Mouse (Mus musculus) hindbrain, embryonic 11.5 days (tissue): ENCODE results near the gene Papola. TPM values are rescaled to one million over a fixed set of nuclear protein-coding genes. Genes with fewer than 3 reads are reported as not detected.
A peak's percentile ranks its signal among the peaks of the same experiment; 100 is the strongest.

Source experiments
- ATAC-seq: fragments of 200-750 bp; cut with Nextera tagmentation; 2 replicates; pipeline ENCODE4 v1.8.0; 2017; ENCODE audit warnings: mild to moderate bottlenecking, moderate TSS enrichment, moderate library complexity; ENCODE audit not compliant: low FRiP score
- DNase-seq: peaks from one replicate; pipeline ENCODE4 v3.0.0-alpha.2; 2015; ENCODE audit warnings: low spot score
- H3K27ac ChIP-seq: fragments of 300-500 bp; sonication (generic); 2 replicates; pipeline ENCODE4 v1.5.1; 2014; ENCODE audit warnings: mild to moderate bottlenecking, low read depth, low read length
- H3K27me3 ChIP-seq: fragments of 300-500 bp; sonication (generic); 2 replicates; pipeline ENCODE4 v1.6.1; 2014; ENCODE audit warnings: mild to moderate bottlenecking, low read length, moderate library complexity, mixed read lengths; ENCODE audit not compliant: control insufficient read depth, insufficient read depth
- H3K36me3 ChIP-seq: fragments of 300-500 bp; sonication (generic); 2 replicates; pipeline ENCODE4 v1.6.1; 2014; ENCODE audit warnings: mild to moderate bottlenecking, low read length, moderate library complexity, mixed read lengths; ENCODE audit not compliant: control insufficient read depth, insufficient read depth
- H3K4me1 ChIP-seq: fragments of 300-500 bp; sonication (generic); replicated peaks from 2 replicates; pipeline ENCODE4 v1.6.1; 2014; ENCODE audit warnings: low read length, mixed read lengths; ENCODE audit not compliant: control insufficient read depth, insufficient read depth
- H3K4me2 ChIP-seq: fragments of 300-500 bp; sonication (generic); replicated peaks from 2 replicates; pipeline ENCODE4 v1.6.1; 2014; ENCODE audit warnings: mild to moderate bottlenecking, low read depth, low read length
- H3K4me3 ChIP-seq: fragments of 300-500 bp; sonication (generic); 2 replicates; pipeline ENCODE4 v1.5.1; 2014; ENCODE audit warnings: low read depth, low read length
- H3K9ac ChIP-seq: fragments of 300-500 bp; sonication (generic); 2 replicates; pipeline ENCODE4 v1.6.1; 2014; ENCODE audit warnings: low read depth, low read length
- H3K9me3 ChIP-seq: fragments of 300-500 bp; sonication (generic); 2 replicates; pipeline ENCODE4 v1.6.1; 2016; ENCODE audit warnings: low read length; ENCODE audit not compliant: control insufficient read depth
- WGBS: fragments of 180-500 bp; shearing (Covaris S2); extraction: QIAGEN DNeasy Blood & Tissue Kit; methylation state at CpG from one replicate; pipeline ENCODE4 v1.1.7; 2014; 5-methylcytosine and 5-hydroxymethylcytosine counted together
- polyA plus RNA-seq: library from polyadenylated mRNA; unstranded; fragments of >200 nt; fragmentation: Nextera tagmentation; extraction: Ambion mirVana; gene quantifications from 2 replicates; pipeline ENCODE4 v1.2.1, GENCODE M21; 2014

Gene Papola
- polyA plus RNA-seq = 251 and 257 TPM in 2 replicates

DNA sequence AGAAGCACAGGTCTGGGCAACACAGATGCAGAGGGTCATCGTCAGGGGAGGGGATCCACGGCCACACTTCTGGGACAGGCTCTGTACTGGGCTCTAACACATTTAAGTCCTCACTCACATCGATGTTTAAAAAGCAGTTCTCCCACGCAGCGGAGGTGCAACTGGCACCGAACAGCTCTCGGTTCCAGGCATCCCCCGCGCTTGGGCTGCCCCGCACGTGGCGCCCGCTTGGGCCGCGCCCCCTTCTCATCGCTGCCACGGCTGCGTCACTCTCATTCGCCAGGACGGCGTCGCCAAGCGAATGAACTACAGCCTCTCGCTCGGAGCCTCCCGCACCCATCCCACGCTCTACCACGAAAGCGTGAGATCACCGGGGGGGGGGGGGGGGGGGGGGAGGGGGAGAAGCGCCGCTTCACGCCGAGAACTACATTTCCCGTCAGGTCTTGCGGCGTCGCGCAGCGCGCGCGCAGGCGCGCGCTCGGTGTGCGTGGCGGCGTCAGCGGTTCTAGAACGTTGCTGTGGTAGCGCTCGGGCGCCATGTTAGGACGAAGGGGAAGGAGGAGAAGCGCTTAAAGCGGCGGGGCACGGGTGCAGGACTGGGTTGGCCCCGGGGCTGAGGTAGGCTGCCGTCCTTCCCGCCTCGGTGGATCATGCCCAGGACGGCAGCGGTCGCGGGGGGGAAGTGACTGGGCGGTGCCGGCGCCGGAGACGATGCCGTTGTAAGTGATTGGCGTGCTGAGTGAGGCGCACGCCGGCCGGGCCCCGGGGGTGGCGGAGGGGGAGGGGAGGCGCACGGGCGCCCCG lies at the start of gene Papola:
Papola (plus strand) TSS at position 499 of the 804 bp plus-strand sequence.
- peaks cover 2% of the 10 kb centered on the region; the same call in 1 of the 2 replicates for H3K4me1 ChIP-seq
- under 1% methylated on average over 58 of the region's 85 CpGs for WGBS
- ATAC-seq = peak; percentile 94

DNA sequence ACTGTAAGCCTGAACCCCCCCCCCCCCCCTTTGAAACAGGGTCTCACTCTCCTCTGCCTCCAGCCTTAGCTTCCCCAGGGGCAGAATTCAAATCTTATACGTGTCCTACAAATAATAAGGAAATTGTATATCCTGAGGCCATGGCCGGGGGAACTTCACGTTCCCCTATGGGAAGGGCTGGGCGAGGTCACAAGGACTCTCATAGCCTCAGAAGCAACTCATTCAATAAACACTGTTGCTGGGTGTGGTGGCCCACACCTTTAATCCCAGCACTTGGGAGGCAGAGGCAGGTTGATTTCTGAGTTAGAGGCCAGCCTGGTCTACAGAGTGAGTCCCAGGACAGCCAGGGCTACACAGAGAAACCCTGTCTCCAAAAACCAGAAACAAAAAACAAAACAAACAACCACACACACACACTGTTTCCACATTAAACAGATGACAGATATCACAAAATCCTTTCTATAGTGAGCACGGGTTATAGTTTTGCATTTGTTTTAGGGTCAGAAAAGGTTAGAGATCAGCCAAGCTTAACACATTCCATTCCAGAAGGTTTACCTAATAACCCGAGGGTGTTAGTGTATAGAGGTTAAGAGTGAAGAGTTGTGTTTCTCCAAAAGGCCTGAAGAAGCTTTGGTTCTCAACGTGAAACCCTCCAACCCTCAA lies 49.1 kb upstream of the Papola start:
- no peak overlapping the region for H3K9ac ChIP-seq
- ATAC-seq (no peak), DNase-seq (no peak)
- H3K4me3 ChIP-seq = no peak overlapping the region
- no peak overlapping the region for H3K4me2 ChIP-seq
- H3K27ac ChIP-seq = no peak overlapping the region
- no peaks in the 10 kb centered on the region for H3K9me3 ChIP-seq
- H3K27me3 ChIP-seq = no peaks in the 10 kb centered on the region
- H3K36me3 ChIP-seq = no peaks in the 10 kb centered on the region
- WGBS = 77% methylated on average over 7 of the region's 7 CpGs
- no peaks in the 10 kb centered on the region for H3K4me1 ChIP-seq

More for the DNA sequence above, at the start of gene Papola:
- H3K9ac ChIP-seq = peak within 1 kb of the TSS; percentile 96
- H3K27ac ChIP-seq = peak within 1 kb of the TSS; percentile 97
- H3K4me2 ChIP-seq = peak within 1 kb of the TSS; percentile 71
- H3K36me3 ChIP-seq = no peaks in the 10 kb centered on the region
- no peaks in the 10 kb centered on the region for H3K9me3 ChIP-seq
- H3K27me3 ChIP-seq = no peaks in the 10 kb centered on the region
- peak within 1 kb of the TSS; percentile 92 for H3K4me3 ChIP-seq
- DNase-seq = peak; percentile 94

DNA sequence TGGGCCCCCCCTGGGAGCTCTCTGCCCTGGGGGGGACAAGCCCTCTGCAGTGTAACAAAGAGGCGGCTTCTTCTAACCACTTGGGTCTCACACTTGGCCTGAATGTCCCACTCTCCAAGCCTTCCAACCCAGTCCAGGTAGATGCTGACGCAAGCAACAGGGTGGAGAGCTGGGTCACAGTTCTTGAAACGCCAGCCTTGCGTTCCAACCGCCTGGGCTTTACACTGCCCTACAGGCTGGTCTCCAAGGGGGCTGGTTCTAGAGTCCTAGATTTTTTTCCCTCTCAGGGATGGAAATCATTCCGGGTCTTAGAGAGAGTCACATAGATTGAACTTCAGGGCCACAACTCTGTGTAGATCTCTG lies 48.6 kb upstream of the Papola start:
- no peak overlapping the region for H3K9ac ChIP-seq
- WGBS = 88% methylated on average over 6 of the region's 6 CpGs
- H3K4me2 ChIP-seq = no peak overlapping the region
- H3K36me3 ChIP-seq = no peaks in the 10 kb centered on the region
- no peaks in the 10 kb centered on the region for H3K9me3 ChIP-seq
- H3K4me3 ChIP-seq = no peak overlapping the region
- ATAC-seq = no peak
- H3K27me3 ChIP-seq = no peaks in the 10 kb centered on the region
- no peak overlapping the region for H3K27ac ChIP-seq
- H3K4me1 ChIP-seq = no peaks in the 10 kb centered on the region
- DNase-seq = no peak

DNA sequence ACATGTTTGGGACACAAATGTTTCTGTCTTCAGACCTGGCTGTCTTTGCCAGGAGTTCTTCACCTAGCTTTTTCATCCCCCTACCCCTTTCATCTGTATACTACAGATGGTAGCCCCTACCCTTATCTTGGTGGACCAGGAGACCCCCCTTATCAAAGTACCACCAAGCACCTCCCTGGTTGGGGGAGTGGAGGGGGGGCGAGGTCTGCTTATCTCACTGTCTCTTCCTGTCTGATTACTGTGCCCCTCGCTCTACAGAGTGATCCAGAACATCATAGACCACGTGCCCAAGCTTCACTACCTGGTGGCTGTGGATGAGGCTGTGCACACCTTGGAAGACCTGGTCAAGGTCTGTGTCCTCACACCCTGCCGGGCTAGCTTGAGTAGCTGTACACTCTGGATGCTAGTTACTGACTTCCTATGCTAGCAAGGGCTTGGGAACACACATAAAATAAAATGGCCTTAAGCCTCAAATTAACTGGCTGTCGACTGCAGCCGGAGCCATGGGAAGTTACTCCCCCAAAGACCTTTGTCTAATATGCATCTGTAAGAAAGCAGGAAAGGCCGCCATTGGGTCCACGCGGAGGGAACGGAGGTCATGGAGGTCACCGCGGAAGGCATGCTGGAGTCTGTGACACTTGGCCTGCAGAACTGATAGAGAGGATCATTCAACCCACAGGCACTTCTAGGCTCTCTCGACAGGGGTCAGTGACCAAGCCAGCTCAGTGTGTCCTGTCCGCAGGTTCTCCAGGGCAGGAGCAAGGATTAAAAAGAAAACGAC lies 46.0 kb upstream of the Papola start:
- WGBS = 73% methylated on average over 15 of the region's 15 CpGs
- DNase-seq = no peak
- ATAC-seq = no peak
- Histone ChIP-seq H3K9me3 (no peaks in the 10 kb centered on the region), H3K4me1 (no peaks in the 10 kb centered on the region), H3K9ac (no peak overlapping the region), H3K4me3 (no peak overlapping the region), H3K4me2 (no peak overlapping the region), H3K27me3 (no peaks in the 10 kb centered on the region), H3K36me3 (no peaks in the 10 kb centered on the region), H3K27ac (no peak overlapping the region)

DNA sequence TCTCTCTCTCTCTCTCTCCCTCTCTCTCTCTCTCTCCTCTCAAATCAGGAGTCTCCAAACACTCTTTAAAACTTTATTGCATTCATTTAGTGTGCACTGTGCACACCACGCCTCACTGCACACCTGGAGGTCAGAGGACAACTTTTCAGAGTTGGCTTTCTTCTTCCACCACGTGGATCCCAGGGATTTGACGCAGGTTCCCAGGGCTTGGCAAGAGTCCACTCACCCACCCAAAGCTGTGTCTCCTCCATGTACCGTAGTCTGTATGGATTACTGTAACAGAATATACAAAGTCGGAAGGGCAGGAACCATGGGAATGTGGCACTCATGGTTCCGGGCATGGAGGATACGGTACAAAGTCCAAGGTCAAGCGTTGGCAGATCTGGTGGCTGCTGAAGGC lies 44.8 kb upstream of the Papola start:
- ATAC-seq = no peak

DNA sequence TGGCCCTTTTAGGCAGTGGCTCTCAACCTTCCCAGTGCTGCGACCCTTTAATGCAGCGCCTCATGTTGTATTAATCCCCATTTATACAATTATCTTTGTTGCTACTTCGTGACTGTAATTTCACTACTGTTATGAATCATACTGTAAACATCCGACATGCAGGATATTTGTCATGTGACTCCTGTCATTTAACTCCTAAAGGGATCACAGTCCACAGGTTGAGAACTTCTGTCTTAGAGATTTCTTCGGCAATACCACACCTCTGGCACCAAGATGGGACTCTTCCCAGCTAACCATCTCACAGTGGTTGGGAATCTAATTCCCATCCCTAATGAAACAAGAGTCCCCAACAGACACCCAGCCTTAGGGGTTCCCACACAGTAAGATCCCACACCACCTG lies 36.4 kb upstream of the Papola start:
- Histone ChIP-seq H3K27ac (no peak overlapping the region), H3K4me3 (no peak overlapping the region), H3K9me3 (no peaks in the 10 kb centered on the region), H3K36me3 (no peaks in the 10 kb centered on the region), H3K4me1 (no peaks in the 10 kb centered on the region), H3K9ac (no peak overlapping the region), H3K4me2 (no peak overlapping the region), H3K27me3 (no peaks in the 10 kb centered on the region)
- ATAC-seq (no peak), DNase-seq (no peak)
- 94% methylated on average over 5 of the region's 5 CpGs for WGBS

More for the DNA sequence above, 44.8 kb upstream of the Papola start:
- no peaks in the 10 kb centered on the region for H3K27me3 ChIP-seq
- no peak overlapping the region for H3K27ac ChIP-seq
- H3K36me3 ChIP-seq = no peaks in the 10 kb centered on the region
- no peak overlapping the region for H3K4me2 ChIP-seq
- H3K4me1 ChIP-seq = no peaks in the 10 kb centered on the region
- no peak overlapping the region for H3K9ac ChIP-seq
- H3K4me3 ChIP-seq = no peak overlapping the region
- DNase-seq = no peak
- 94% methylated on average over 8 of the region's 8 CpGs for WGBS
- no peaks in the 10 kb centered on the region for H3K9me3 ChIP-seq

DNA sequence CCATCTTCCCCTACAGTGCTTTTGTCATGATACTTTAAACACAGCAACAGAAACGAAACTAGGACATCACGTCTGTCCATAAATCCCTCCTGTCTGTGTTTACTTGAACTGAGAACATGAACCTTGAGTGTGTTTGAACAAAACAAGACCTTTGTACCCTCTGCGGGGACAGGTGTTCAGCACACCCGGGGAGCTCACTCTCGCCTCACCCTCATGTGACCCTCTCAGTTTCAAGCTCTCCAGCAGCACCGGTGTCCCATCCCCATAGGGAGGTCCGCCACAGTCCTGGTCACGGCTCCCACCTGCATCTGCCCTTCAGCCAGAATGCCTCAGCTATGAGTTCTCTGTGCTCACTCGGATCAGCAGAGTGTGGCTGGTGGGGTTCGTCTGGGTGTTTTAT lies 30.7 kb upstream of the Papola start:
- no peaks in the 10 kb centered on the region for H3K9me3 ChIP-seq
- H3K4me3 ChIP-seq = no peak overlapping the region
- H3K36me3 ChIP-seq = no peaks in the 10 kb centered on the region
- no peak overlapping the region for H3K27ac ChIP-seq
- ATAC-seq (no peak), DNase-seq (no peak)
- 90% methylated on average over 10 of the region's 10 CpGs for WGBS
- no peak overlapping the region for H3K4me2 ChIP-seq
- no peak overlapping the region for H3K9ac ChIP-seq
- 0 out of 2 replicates have a peak, but pooled peaks cover 2% of the 10 kb centered on the region for H3K4me1 ChIP-seq
- H3K27me3 ChIP-seq = no peaks in the 10 kb centered on the region

DNA sequence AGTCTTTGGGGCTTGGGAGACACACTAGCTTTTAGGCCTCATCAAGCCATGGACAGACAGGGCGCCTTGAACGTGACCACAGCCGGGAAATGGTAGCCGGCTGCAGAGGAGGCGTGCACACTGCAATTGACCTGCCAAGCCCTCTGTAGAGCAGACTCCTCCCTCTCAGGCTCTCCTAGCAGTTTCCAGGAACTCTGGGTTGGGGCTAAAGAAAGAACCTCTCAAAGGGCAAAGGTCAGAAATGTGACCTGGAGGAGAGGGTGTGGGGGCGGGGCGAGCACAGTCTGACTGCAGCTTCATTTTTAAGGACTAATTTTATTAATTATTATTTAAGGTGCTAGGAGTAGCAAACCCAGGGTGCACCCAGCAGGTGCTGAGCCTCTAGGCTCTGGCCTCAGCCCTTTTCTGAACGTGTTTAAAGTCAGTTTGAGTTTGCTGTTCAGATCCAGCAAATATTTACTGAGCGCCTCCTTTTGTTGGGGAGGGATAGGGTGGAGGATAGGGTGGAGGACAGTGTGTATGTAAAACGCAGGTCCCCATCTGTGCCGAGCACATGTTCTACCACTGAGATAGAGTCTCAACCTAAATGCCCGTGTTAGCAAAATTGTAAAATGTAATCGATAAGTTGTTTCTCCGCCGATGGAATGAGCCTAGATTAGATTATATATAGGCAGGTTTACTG lies 26.5 kb upstream of the Papola start:
- Histone ChIP-seq H3K9me3 (no peaks in the 10 kb centered on the region), H3K4me2 (no peak overlapping the region), H3K4me3 (no peak overlapping the region), H3K27me3 (no peaks in the 10 kb centered on the region), H3K36me3 (no peaks in the 10 kb centered on the region), H3K9ac (no peak overlapping the region), H3K27ac (no peak overlapping the region), H3K4me1 (0 out of 2 replicates have a peak, but pooled peaks cover 2% of the 10 kb centered on the region)
- ATAC-seq = no peak; the same call in 1 of the 2 replicates
- 38% methylated on average over 15 of the region's 15 CpGs for WGBS
- peak; percentile 14 for DNase-seq
